Mouse (Mus musculus) hematopoietic stem cell, adult 5-6 weeks (primary cell): ENCODE data around the gene Ubr4. TPM values are rescaled to one million over a fixed set of nuclear protein-coding genes. Genes with fewer than 3 reads are reported as not detected.
"Not testable (repeated sequence)": the region's sequence is repeated elsewhere in the genome, so short reads cannot be mapped to it uniquely, and the experiment has no call there.

ENCODE experiments used
- ATAC-seq, 2 experiments: fragments of 125-278 bp in 1 of 2; replicated peaks in 1 of 2; 2 replicates each; pipeline ENCODE4 v1.8.0; 2016 to 2017; ENCODE audit warnings: inconsistent platforms in 2 of 2, mild to moderate bottlenecking in 2 of 2, moderate number of reproducible peaks in 2 of 2, low read depth in 1 of 2, moderate TSS enrichment in 1 of 2; ENCODE audit not compliant: low FRiP score in 2 of 2, poor library complexity in 2 of 2, severe bottlenecking in 2 of 2, insufficient read depth in 1 of 2, low TSS enrichment in 1 of 2
- total RNA-seq: library from RNA; stranded (forward); fragments of 172-1452, 232-1000 nt; gene quantifications from 2 replicates; pipeline ENCODE4 v1.2.3, GENCODE M21; 2017

The Ubr4 gene
- total RNA-seq, 1 experiment from 2014 or later, result 72.9 TPM

DNA sequence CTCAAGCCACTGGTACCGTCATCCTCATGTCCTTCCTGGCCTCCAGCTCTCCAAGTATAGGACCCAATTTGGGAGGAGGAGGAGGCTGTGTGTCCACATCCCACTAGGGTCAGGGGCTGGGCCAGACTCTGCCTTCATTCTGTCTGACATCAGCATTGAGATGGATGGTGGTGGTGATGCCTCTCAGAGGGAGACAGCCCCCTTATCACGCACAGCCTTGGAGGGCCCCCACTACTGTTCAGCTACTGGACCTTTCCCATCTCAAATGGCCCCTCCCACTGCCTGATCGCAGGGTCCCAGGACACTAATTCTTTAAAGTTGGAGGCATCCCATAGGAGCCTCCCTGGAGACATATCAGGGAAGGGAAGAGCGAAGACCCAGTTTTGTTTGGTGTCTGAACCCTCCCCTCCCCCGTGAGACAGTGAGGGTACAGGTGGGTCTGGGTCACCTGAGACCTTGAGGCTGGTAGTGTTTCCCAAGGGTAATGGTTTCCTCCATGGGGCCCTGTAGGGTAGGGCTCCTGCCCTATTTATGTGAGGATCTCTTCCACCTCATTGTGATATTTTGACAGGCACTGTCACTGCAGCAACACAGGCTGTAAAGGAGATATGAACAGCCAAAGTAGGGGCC is 139.2 kb downstream of the Ubr4 start:
- no peak for ATAC-seq

DNA sequence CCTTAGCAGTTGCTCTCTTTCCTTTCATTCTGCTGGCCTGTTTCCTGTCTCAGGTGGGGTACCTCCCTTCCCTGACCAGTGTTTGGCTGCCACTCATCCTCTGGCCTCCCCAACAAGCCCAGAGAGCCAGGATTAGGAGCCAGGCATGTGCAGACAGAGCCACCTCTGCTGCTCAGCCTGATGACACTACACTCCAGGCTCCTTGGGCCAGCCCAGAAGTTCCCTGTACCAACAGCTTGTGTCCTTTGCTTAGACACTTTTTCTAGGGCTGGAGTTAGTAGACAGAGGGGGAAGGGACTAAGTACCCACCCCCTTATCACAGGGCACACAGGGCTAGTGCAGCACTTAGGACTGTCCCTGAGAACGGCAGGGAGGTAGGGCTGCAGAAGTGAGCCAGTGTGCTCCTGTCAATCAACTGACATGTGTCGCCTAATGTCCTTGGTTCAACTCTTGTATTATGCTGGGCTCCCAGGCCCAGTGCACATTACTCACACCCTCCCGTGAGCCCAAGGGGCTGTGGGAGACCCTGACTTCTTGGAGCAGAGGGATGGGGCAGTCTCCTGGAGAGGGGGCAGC is 139.9 kb downstream of the Ubr4 start:
- ATAC-seq, result no peak

DNA sequence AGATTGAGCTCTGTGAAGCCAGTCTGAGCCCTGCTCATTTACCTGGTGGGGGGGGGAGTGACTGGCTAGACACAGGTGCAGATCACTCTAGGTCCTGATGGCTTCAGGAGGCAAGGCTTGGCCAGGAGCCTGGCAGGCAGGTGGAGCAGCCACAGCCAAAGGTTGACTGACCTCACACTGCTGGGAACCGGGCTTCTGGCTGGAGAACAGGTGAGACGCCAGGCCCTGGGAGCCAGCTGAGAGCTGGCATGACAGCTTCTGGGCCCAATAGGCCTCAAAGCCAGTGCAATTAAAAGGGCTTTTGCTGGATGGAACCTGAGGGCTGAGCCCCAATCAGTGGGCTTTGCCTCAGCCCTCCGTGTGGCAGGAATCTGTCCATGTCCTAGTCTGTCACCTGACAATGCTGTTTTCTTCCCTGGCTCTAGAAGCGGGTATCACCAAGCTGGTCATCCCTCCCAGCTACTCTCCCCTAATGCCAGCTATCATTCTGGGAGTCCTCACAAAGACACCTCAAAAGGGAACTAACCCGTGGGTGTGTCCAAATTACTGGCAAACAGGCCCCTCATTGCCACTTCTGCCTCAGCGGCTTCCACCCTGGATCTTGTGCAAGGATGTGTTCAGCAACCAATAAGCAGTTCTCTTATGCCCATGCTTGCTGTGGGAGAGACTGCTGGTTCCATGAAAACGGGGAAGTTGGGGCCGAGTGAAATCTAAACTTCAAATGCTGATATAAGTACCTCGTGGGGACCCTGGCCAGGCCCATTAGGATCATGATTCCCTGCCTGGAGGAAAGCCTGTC is 141.0 kb downstream of the Ubr4 start:
- ATAC-seq, result peak; percentile 69 to 83; a peak in 3 of 4 replicates

DNA sequence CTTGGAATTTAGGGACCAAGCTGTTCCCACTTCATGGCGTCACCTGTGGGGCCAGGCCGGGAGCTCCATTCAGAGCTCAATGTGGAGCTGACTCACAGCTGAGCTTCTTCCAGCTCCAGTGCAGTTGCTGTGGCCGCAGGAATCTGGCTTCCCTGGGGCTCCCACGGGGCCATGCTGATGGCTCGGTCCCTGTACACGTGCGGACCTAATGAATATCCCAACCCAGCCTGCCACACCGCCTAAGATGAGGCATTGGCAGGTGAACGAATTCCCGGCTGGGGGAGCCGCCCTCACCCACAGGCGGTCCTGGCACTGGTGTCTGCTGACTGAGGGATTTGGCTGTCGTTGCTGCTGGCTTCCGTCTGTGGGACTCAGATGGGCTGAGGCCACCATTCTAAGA is 148.4 kb downstream of the Ubr4 start:
- ATAC-seq, result no peak

DNA sequence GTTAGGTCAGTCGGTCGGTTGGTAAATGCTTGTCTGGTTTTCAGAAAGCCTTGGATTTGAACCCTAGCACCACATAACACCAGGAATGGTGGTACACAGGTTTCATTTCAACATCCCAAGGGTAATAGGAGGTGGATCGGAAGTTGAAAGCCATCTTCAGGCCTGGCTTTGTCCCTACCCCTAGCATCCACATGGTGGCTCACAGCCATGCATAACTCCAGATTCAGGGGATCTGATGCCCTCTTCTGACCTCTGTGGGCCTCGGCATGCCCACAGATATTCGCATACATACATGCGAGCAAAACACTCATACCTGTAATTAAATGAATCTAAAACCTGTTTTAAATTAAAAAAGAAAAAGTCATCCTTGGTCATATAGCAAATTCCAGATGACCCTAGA is 149.3 kb downstream of the Ubr4 start:
- no peak for ATAC-seq

DNA sequence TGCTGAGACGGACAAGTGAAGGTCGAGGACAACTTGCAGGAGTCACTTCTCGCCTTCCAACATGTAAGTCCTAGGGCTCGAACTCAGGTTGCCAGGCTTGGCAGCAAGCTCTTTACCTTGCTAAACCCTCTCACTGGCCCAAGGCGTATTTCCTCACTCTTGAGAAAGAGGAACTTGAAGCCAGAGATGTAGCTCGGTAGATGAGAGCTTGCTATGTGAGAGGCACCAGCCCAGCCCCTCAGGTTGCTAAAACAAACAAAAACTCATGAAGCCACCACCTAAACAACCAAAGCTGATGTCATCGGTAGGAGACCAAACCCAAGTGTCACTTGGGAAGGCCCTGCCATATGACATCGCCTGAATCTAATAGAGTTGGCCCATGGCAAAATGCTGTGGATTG is 151.5 kb downstream of the Ubr4 start:
- ATAC-seq, result peak in 1 of 2 experiments; percentile 43; a peak in 1 of 4 replicates

DNA sequence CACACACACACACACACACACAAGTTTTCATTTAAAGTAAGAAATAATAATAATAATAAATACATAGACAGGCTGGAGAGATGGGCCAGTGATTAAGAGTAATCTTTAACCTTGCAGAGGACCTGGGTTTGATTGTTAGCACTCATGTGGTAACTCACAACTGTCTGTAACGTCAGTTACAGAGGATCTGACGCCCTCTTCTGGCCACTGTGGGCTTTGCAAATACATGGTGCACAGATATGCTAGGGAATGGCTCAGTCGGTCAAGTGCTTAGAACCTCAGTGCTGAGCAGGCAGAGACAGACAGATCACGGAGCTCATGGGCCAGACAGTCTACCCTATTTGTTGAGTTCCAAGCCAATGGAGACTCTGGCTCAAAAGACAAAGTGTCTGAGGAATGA is 153.3 kb downstream of the Ubr4 start:
- ATAC-seq, result no peak

DNA sequence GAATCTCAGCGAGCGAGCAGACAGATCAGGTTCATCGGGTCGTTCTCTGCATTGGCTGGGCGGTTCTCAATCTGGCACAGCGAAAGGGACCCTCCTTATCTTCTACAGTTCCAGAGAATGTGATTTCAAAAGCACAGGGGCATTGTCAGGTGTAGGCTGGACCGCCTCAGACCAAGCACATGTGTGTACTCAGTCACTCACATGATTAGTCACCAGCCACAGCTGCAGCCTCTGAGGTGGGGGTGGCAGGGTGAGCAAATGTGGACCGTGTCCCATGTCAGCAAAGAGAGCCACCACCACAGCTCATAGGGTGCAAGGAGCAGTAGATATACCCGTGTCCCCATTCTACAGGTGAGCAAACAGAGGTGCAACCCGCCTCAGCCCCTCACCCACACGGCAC is 154.3 kb downstream of the Ubr4 start:
- ATAC-seq, result no peak

DNA sequence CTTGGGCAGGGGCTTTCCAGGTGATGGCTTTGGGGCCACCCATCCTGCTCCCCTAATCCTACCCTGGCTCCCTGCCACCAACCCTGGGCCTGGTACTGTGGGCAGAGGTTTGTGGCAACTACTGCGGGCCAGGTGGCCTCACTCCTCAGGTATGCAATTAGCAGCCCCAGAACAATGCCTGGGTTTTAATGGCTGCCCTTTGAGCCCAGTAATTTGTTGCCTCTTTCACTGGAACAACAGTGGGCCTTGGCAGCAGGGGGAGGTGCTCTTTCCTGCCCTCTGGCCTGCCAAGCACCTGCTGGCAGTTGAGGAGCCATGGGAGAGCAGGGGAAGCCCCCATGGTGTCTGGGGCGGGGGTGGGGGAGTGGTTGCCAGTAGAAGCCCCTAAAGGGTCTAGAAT is 156.7 kb downstream of the Ubr4 start:
- no peak for ATAC-seq

DNA sequence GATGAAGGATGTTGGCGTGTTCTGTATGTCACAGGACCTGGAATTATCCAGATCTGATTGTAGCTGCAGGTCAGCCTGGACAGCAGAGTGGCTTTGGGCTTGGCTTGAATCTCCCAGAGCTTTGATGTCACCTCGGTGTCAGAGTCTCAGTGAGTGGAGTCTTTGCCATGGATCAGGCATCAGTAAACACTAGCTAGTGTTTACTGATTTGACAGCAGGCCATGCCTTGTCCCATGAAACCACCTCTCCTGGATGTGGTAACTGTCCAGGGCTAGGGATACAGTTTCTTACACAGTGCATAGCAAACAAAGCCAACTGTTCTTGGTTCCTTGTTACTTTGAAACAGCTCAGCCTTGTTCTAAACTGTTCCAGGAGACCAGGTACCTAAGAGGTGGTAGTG is 159.1 kb downstream of the Ubr4 start:
- no peak for ATAC-seq

DNA sequence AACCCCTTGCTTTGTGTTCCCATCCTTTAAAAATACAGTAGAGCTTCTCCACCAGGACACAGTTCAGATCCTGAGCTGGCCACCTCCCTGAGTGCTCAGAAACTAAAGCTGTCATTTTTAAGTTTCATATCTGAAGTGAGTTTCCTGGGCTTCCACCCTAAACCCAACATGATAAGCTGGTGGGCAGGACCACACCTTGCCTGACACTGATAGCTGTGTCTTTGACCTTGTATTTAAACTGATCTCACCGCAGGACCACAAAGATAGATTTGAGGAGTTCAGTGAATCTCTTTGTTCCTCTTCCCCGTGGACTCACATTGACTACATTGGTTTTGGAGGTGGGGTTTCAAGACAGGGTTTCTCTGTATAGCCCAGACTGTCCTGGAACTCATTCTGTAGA is 160.6 kb downstream of the Ubr4 start:
- ATAC-seq, result no peak

DNA sequence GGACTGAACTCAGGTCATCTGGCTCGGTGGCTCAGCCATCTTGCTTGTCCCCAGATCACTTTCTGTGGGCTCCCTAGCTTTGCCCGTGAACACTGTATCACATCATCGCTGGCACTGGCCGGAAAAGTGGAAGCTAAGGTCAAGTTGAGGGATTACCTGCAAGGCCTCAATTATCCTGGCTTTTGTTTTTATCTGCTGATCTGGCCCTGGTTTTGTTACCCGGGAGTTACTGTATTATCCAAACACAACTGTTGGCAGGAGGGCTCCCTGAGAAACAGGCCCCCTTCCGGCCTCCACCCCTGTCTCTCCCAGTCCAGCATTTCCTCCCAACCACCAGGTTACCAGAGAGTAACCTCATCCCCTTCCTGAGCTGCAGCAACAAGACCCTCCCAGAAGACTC is 166.8 kb downstream of the Ubr4 start:
- ATAC-seq, result no peak

DNA sequence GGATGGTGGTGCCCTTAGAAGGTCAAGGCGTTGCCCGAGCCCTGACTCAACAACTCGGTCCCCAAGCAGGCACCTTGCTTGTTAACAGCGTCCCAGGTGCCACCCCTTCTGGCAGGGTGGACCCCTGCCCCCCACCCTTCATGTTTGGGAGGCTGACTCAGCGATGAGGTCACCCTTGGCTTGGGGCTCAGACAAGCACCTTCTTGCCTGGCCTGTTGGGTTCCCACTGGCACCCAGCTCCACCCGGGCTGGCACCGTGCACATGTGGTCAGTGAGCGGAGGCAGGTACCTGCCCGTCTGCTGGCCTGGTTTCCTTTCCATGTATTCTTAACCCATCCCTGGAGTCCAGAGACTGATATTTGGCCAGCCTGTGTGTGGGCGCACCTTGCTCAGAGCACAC is 169.5 kb downstream of the Ubr4 start:
- ATAC-seq, result no peak

DNA sequence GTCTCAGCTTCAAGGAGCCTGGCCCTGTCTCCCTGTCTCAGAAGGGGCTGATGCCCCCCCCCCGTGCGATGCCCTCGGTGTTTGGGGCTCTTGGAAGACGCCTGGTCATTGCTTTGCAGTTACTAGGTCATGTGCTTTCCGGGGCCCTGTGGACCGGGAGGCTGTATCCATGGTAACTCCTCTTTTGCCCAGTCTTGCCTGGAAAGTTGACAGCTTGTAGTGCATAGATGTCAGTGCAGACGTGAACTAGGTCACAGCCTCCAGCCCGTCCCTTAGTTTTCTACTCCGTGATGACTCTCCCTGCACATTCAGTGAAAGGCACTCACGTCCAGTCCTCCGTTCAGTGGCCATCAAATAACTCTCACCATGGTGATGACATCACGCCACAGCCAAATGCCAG is 174.1 kb downstream of the Ubr4 start:
- no peak for ATAC-seq

DNA sequence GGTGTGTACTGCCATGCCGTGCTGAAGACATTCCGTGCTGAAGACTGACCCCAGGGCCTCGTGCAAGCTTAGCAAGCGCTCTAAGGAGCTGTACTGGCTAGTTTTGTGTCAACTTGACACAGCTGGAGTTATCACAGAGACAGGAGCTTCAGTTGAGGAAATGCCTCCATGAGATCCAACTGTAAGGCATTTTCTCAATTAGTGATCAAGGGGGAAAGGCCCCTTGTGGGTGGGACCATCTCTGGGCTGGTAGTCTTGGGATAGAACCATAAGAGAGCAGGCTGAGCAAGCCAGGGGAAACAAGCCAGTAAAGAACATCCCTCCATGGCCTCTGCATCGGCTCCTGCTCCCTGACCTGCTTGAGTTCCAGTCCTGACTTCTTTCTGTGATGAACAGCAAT is 177.8 kb downstream of the Ubr4 start, which contains the start of gene Iffo2:
TSS of gene Iffo2 (plus strand) at position 301 of the 400 bp plus-strand sequence.
- ATAC-seq, result not testable (repeated sequence)

DNA sequence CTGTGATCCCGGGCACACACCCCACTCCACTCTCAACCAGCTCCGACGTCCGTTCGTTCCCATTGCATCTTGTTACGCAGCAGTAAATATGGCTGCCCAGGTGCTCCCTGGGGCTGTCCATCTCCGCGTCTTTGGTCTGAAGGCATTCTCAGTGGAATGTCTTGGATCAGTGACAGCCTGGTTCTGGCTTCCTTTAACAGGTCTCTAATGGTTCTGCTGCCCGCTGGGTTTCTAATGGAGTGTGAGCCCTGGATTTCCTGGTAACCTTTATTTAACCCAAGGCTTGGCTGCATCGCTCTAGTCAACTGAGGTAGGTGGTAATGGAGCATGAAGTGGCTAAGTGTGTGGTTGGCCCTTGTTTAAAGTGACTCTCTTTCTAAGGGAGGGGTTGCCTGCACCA is 179.7 kb downstream of the Ubr4 start:
- ATAC-seq, result no peak

DNA sequence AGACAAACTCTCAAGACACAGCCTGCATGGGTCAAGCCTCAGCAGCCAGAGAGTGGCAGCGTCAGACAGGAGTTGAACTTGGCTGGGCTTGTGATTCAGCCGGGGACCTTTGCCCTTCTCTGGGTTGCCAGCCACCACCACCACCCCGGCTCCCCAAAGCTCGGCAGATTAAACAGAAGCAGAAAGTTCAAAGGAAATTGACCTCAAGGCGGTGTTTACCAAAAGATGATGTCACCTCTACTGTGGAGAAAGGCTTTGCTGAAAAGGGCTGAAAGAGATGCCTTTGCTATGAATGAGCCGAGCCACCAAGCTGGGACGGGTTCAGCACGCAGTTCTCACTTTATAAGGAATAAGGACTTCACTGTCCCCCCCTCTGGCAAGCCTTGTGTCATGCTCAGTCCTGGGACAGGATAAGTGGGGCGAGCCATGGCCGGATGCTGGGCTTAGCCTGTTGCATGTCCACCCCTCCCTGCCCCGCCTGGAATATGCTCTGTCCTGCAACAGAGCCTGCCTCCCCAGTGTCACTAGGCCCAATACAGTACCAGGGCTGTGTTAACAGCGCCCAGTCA is 182.8 kb downstream of the Ubr4 start:
- no peak for ATAC-seq

DNA sequence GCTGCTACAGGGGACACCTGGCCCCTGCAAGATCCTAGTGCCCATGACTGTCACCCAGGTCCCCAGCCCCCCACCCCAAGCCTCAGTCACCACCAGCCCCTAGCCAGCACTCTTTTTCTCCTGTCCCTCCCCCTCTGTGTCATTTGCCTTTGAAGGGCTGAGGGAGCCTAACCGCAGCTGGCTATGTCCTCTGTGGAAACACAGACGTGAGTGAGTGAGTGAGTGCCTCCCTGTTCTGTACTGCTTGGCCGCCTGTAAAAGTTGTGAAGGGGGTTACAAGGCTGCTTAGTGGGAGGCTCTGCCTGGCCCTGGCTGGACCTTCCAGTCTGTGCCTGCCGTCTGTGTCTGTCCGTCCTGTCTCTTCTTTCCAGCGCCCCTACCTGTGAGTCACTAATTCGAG is 183.3 kb downstream of the Ubr4 start:
- ATAC-seq, result no peak
